Mouse (Mus musculus) ES-Bruce4 (cell line): ENCODE results near the gene Scnn1b. TPM values are rescaled to one million over a fixed set of nuclear protein-coding genes. Genes with fewer than 3 reads are reported as not detected.

ENCODE experiments used
- H3K27ac ChIP-seq: 2 replicates; pipeline ENCODE4 v1.5.1; 2012; ENCODE audit warnings: low read length, inconsistent platforms; ENCODE audit not compliant: insufficient read depth
- H3K27me3 ChIP-seq: 2 replicates; pipeline ENCODE4 v1.6.1; 2012; ENCODE audit warnings: mild to moderate bottlenecking, low read length, inconsistent platforms; ENCODE audit not compliant: control insufficient read depth, poor library complexity, insufficient read depth, severe bottlenecking
- H3K36me3 ChIP-seq: 2 replicates; pipeline ENCODE4 v1.6.1; 2012; ENCODE audit warnings: inconsistent platforms, mild to moderate bottlenecking, low read length, moderate library complexity; ENCODE audit not compliant: control insufficient read depth, poor library complexity, insufficient read depth, severe bottlenecking
- H3K4me1 ChIP-seq: one replicate; pipeline ENCODE4 v1.8.1; 2011; ENCODE audit warnings: low read length; ENCODE audit not compliant: control insufficient read depth, insufficient read depth
- H3K4me3 ChIP-seq: 2 replicates; pipeline ENCODE4 v1.5.1; 2011; ENCODE audit warnings: low read depth, mild to moderate bottlenecking, low read length
- H3K9ac ChIP-seq: 2 replicates; pipeline ENCODE4 v1.6.1; 2012; ENCODE audit warnings: low read depth, mild to moderate bottlenecking, inconsistent platforms; ENCODE audit not compliant: poor library complexity, severe bottlenecking
- H3K9me3 ChIP-seq: replicated peaks from 2 replicates; pipeline ENCODE4 v1.6.1; 2012; ENCODE audit warnings: mild to moderate bottlenecking, low read length, inconsistent platforms; ENCODE audit not compliant: control insufficient read depth, poor library complexity, insufficient read depth, severe bottlenecking
- CTCF ChIP-seq: IDR thresholded peaks from one replicate; pipeline ENCODE4 v1.8.1; 2011; ENCODE audit warnings: low read depth, low read length
- EP300 ChIP-seq: IDR thresholded peaks from 2 replicates; pipeline ENCODE4 v1.6.1; 2011; ENCODE audit warnings: low read depth, low read length; ENCODE audit not compliant: insufficient read depth
- POLR2A ChIP-seq: IDR thresholded peaks from one replicate; pipeline ENCODE4 v1.8.1; 2011; ENCODE audit warnings: low read length; ENCODE audit not compliant: insufficient read depth
- polyA plus RNA-seq: library from polyadenylated mRNA; stranded (reverse); fragments of >200 nt; gene quantifications from 2 replicates; pipeline ENCODE4 v1.2.4, GENCODE M21; 2011; ENCODE audit warnings: low read depth; ENCODE audit not compliant: missing spikeins, insufficient read depth, insufficient read length

Gene Scnn1b
- not detected in 2 replicates for polyA plus RNA-seq

DNA sequence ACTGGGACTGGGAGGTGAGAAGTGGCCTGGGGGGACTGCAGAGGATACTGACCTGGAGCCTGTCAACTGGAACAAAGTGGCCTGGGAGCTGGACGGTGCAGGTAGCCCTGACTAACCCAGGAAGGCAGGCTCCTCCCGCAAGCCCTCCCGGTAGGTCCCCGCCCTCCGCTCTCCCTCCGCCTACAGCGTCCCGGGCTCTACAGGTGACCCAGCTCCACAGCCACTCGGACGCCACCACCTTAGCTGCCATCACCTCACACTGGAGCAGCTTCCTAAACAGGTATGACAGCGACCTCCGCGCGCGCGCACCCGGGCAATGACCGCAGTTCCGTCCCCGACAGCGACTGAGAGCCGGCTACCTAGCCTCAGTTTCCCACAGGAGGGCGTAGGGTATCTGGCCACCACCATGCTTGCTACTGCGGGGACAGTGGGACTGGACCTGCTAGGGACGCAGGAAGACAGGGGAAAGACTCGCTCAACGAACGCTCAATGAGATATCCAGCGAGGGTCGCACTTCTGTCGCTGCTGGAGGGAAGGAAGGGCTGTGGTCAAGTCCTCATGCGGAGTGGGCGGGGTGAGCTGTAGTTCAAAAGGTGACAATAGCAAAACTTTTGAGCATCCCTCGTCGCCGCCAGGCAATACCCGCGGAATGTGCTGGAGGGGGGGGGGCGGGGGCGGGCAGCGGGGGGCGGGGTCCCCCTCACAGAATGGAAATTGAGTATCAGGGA is at the start of gene Scnn1b:
Scnn1b (plus strand) TSS at position 181 of the 728 bp plus-strand sequence.
- no peaks in the 10 kb centered on the region for H3K9me3 ChIP-seq
- no peak within 1 kb of the TSS for H3K9ac ChIP-seq
- H3K4me3 ChIP-seq = peak within 1 kb of the TSS; percentile 48
- no peaks in the 10 kb centered on the region for H3K4me1 ChIP-seq
- TF ChIP-seq EP300 = no peak
- no peak for TF ChIP-seq POLR2A
- no peak for TF ChIP-seq CTCF
- H3K36me3 ChIP-seq = no peaks in the 10 kb centered on the region
- no peaks in the 10 kb centered on the region for H3K27me3 ChIP-seq
- no peak within 1 kb of the TSS for H3K27ac ChIP-seq

DNA sequence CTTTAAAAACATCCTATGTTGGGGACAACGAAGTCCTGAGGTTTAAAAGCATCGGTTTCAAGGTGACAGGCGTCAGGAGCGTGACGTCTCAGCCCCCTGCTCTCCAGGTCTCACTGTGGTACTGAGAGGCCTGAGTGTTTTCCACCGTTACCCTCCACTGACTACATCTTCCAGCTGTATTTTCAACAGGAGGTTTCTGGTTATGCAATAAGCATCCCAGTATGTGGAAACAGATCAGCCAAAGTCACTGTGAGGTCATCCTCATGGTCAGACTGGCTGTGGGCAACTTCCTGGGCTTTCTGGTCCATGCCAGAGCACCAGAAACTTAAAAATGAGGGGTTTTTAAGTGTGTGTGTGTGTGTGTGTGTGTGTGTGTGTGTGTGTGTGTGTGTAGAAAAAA is 43.2 kb upstream of the Scnn1b start:
- Histone ChIP-seq H3K36me3 (no peaks in the 10 kb centered on the region), H3K4me1 (no peaks in the 10 kb centered on the region), H3K27me3 (no peaks in the 10 kb centered on the region), H3K27ac (no peak overlapping the region), H3K9ac (no peak overlapping the region), H3K9me3 (no peaks in the 10 kb centered on the region), H3K4me3 (no peak overlapping the region)
- no peak for TF ChIP-seq CTCF
- TF ChIP-seq POLR2A = no peak
- no peak for TF ChIP-seq EP300

DNA sequence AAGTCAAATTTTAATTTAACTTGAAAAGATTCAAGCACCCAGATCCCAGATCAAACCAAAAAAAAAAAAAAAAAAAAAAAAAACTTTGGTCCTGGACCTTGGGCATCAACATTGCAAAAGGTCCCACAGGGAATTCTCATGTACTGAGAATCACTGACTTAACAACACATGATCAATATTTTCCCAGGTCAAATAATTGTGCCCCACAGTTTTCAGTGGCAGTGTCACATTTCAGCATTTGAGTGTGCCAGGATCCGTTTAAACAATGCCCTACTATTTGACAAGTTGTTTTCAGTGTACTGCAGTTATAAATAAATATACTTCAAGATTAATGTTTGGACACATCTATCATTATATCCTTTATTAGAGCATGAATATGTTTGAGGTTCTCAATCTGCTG is 36.4 kb upstream of the Scnn1b start:
- no peak overlapping the region for H3K27ac ChIP-seq
- no peaks in the 10 kb centered on the region for H3K4me1 ChIP-seq
- H3K36me3 ChIP-seq = no peaks in the 10 kb centered on the region
- TF ChIP-seq CTCF (no peak), EP300 (no peak), POLR2A (no peak)
- H3K9ac ChIP-seq = no peak overlapping the region
- no peak overlapping the region for H3K4me3 ChIP-seq
- H3K27me3 ChIP-seq = no peaks in the 10 kb centered on the region
- H3K9me3 ChIP-seq = no peaks in the 10 kb centered on the region

DNA sequence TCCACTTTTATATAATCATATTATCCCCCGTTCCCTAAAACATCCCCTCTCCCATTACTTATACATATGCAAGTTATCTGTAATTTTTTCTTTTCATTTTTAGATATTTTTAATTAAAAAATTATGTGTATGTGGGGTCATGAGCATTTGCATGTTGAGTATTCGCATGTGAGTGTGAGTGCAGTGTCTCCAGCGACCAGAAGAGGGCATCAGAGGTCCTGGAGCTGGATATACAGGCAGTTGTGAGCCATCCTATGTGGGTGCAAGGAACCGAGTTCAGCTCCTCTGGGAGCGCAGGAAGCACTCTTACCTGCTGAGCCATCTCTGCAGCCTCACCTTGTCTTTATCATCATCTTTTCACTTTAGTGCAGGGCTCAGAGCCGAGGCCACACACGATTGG is 29.4 kb upstream of the Scnn1b start:
- Histone ChIP-seq H3K27ac (no peak overlapping the region), H3K9me3 (no peaks in the 10 kb centered on the region), H3K36me3 (no peaks in the 10 kb centered on the region), H3K9ac (no peak overlapping the region), H3K27me3 (no peaks in the 10 kb centered on the region), H3K4me1 (no peaks in the 10 kb centered on the region), H3K4me3 (no peak overlapping the region)
- peak; percentile 63 for TF ChIP-seq CTCF
- no peak for TF ChIP-seq POLR2A

DNA sequence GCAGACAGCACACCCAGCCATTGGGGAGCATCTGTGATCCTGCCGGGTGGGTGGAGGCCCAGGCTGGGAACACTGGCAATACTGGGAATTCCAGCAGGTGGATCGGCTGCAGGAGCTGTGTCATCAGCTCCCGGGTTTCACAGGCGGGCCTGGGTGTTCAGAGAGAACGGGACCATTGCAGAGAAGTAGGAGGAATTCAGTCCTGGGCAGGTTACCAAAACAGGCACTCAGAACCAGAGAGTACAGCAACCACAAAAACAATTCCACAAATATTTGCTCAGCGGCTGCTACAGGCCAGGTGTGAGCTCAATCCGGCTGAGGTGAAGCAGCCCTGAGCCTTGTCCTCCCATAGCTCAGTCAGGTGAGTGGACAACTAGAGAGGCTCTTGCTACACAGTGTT is 28.0 kb upstream of the Scnn1b start:
- Histone ChIP-seq H3K36me3 (no peaks in the 10 kb centered on the region), H3K27ac (no peak overlapping the region), H3K4me3 (no peak overlapping the region), H3K27me3 (no peaks in the 10 kb centered on the region), H3K4me1 (no peaks in the 10 kb centered on the region), H3K9me3 (no peaks in the 10 kb centered on the region), H3K9ac (no peak overlapping the region)
- TF ChIP-seq EP300 (no peak), POLR2A (no peak), CTCF (no peak)

DNA sequence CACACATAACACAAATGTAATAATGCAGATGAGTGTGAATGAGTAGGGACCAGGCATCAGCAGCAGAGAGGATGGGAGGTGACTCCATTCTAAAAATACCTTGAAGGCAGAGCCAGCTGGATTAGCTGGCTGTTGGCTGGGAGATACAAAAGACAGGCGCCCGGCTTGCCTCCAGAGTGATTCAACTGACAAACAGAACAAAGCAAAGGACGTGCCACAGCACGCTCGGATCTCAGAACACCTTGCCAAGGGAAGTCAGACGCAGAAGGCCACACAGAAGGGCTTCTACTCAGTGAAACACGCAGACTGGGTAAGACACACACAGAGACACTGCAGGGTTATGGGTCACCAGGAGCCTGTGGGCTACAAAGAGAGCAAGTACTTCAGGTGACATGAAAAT is 24.0 kb upstream of the Scnn1b start:
- TF ChIP-seq POLR2A (no peak), CTCF (no peak), EP300 (no peak)
- Histone ChIP-seq H3K4me1 (no peaks in the 10 kb centered on the region), H3K4me3 (no peak overlapping the region), H3K27ac (no peak overlapping the region), H3K9ac (no peak overlapping the region), H3K36me3 (no peaks in the 10 kb centered on the region), H3K27me3 (no peaks in the 10 kb centered on the region), H3K9me3 (no peaks in the 10 kb centered on the region)
